In genomic region chr9:106692973-106693481, GRCm38 (mm10) we compare ENCODE assay signal across 26 mouse cellular contexts. TPM values are rescaled to one million over a fixed set of nuclear protein-coding genes. Genes with fewer than 3 reads are reported as not detected.
DNase-seq lines count a peak whose midpoint lies in the region; ATAC-seq and TF ChIP-seq lines count a peak whose summit lies in the region.
"Had no signal": no experiment of that assay in that cellular context is flagged by ENCODE, and none has a peak within 500 bp of the region (broad histone marks: within the 10 kb centered on the region; RNA-seq: fewer than 3 reads in every experiment).

No protein-coding gene starts in this region.

- no peak overlapping the region for H3K4me3 ChIP-seq in lung, embryonic 14.5 days (ENCODE audit: low read depth, low read length)
- H3K4me3 ChIP-seq in E14TG2a.4 (replicated peaks; ENCODE audit: low read length): 0 out of 2 replicates have a peak overlapping the region, but pooled peaks have one; percentile 1
- H3K4me3 ChIP-seq: heart, embryonic 10.5 days; hindbrain, embryonic 13.5 days; kidney, embryonic 15.5 days; limb, embryonic 13.5 days; liver, embryonic 13.5 days; lung, embryonic 15.5 days had no signal

- no peak overlapping the region for H3K27ac ChIP-seq in lung, embryonic 14.5 days (ENCODE audit: low read depth)
- H3K27ac ChIP-seq: heart, embryonic 10.5 days; hindbrain, embryonic 13.5 days; kidney, embryonic 15.5 days; limb, embryonic 13.5 days; liver, embryonic 13.5 days; lung, embryonic 15.5 days; macrophage had no signal

- H3K9me3 ChIP-seq in lung, embryonic 14.5 days (ENCODE audit: low read depth, low read length): no peaks in the 10 kb centered on the region
- H3K9me3 ChIP-seq in E14TG2a.4 (ENCODE audit: low read length): no peaks in the 10 kb centered on the region
- H3K9me3 ChIP-seq: heart, embryonic 10.5 days; hindbrain, embryonic 13.5 days; kidney, embryonic 15.5 days; limb, embryonic 13.5 days; liver, embryonic 13.5 days; lung, embryonic 15.5 days had no signal

- peak; percentile 44 for DNase-seq in gastrocnemius, postnatal 10 days
- DNase-seq in gastrocnemius, adult 8-10 months (ENCODE audit: low spot score in 2 of 2): no peak
- peak; percentile 6 for DNase-seq in lung, embryonic 14.5 days
- DNase-seq in lung, postnatal 25 days (ENCODE audit: low spot score): no peak
- peak; percentile 14 for DNase-seq in gastrocnemius, postnatal 25 days
- no peak for DNase-seq in adrenal gland, postnatal 4 days (ENCODE audit: low spot score in 2 of 2)
- DNase-seq: B cell, adult 2 months; embryo, embryonic 11 days; heart, postnatal 10 days; kidney, postnatal 4 days; layer of hippocampus, adult 9-11 months; liver, embryonic 13.5 days; spleen, adult 18-20 months; thymus, postnatal 4 days had no signal

- no peaks in the 10 kb centered on the region for H3K4me1 ChIP-seq in lung, embryonic 14.5 days (ENCODE audit: insufficient read depth)
- peaks cover 32% of the 10 kb centered on the region for H3K4me1 ChIP-seq in E14TG2a.4 (replicated peaks; ENCODE audit: low read depth, low read length)
- H3K4me1 ChIP-seq: heart, embryonic 10.5 days; hindbrain, embryonic 13.5 days; kidney, embryonic 15.5 days; limb, embryonic 13.5 days; liver, embryonic 13.5 days; lung, embryonic 15.5 days had no signal

- peaks cover 61% of the 10 kb centered on the region for H3K36me3 ChIP-seq in lung, embryonic 14.5 days (ENCODE audit: insufficient read depth)
- H3K36me3 ChIP-seq in E14TG2a.4 (ENCODE audit: insufficient read depth, low read length): peaks cover 67% of the 10 kb centered on the region

- WGBS in lung, embryonic 14.5 days: 90% methylated on average over 11 of the region's 11 CpGs

- H3K27me3 ChIP-seq in lung, embryonic 14.5 days (ENCODE audit: insufficient read depth, low read length): no peaks in the 10 kb centered on the region
- H3K27me3 ChIP-seq in E14TG2a.4 (ENCODE audit: insufficient read depth, low read length): no peaks in the 10 kb centered on the region
- H3K27me3 ChIP-seq: hindbrain, embryonic 13.5 days; kidney, embryonic 15.5 days; limb, embryonic 13.5 days; liver, embryonic 13.5 days; lung, embryonic 15.5 days had no signal

- H3K9ac ChIP-seq in lung, embryonic 14.5 days: no peak overlapping the region
- H3K9ac ChIP-seq: hindbrain, embryonic 13.5 days; kidney, embryonic 15.5 days; limb, embryonic 13.5 days; liver, embryonic 13.5 days; lung, embryonic 15.5 days had no signal

- no peak; the same call in 1 of the 2 replicates for ATAC-seq in lung, embryonic 14.5 days (ENCODE audit: insufficient read depth)
- ATAC-seq: intestine, postnatal 0 days had no signal

- H3K4me2 ChIP-seq in lung, embryonic 14.5 days: no peak overlapping the region
- H3K4me2 ChIP-seq: hindbrain, embryonic 13.5 days; kidney, embryonic 15.5 days; limb, embryonic 13.5 days; liver, embryonic 13.5 days; lung, embryonic 15.5 days; midbrain, embryonic 11.5 days had no signal

- no peak for TF ChIP-seq CTCF in lung, embryonic 14.5 days (IDR thresholded peaks at IDR 0.05; ENCODE audit: low read depth)
- no peak for TF ChIP-seq CTCF in E14TG2a.4 (conservative IDR thresholded peaks at IDR 0.05; ENCODE audit: low read length)

RNA-seq across cellular contexts. Expression of gene Tex264, which starts 7.3 kb away (rescaled TPM):
- 10 to 100 TPM; 18.9 to 21.7 TPM for total RNA-seq in gastrocnemius, postnatal 10 days (2021)
- total RNA-seq in gastrocnemius, adult 8-10 months (2022): 10 to 100 TPM; 28.1 to 37.7 (median 33.5) TPM
- 41.3 and 47.8 TPM in 2 replicates for polyA plus RNA-seq in lung, embryonic 14.5 days (2014; fragmentation: Nextera tagmentation; extraction: Ambion mirVana)
- 10 to 100 TPM; 24.3 to 28.8 TPM for total RNA-seq in gastrocnemius, postnatal 25 days (2021)
- total RNA-seq in adrenal gland, postnatal 4 days (2021): 10 to 100 TPM; 71.2 to 78.9 TPM

RNA-seq across cellular contexts. Expression of gene Grm2, which starts 37.1 kb away (rescaled TPM):
- total RNA-seq in gastrocnemius, postnatal 10 days (2021): under 1 TPM in 1 of 2 experiments, not detected in 1; 0.09 TPM
- total RNA-seq in gastrocnemius, adult 8-10 months (2022): not detected
- not detected in 2 replicates for polyA plus RNA-seq in lung, embryonic 14.5 days (2014; fragmentation: Nextera tagmentation; extraction: Ambion mirVana)
- total RNA-seq in gastrocnemius, postnatal 25 days (2021): not detected
- under 1 TPM in 1 of 2 experiments, not detected in 1; 0.37 TPM for total RNA-seq in adrenal gland, postnatal 4 days (2021)
- total RNA-seq: gastrocnemius, postnatal 36 days; heart, postnatal 10 days; monocyte, adult 5-6 weeks; neutrophil, adult 5-6 weeks had no signal
- polyA plus RNA-seq: intestine, postnatal 0 days; kidney, embryonic 15.5 days; limb, embryonic 13.5 days; liver, embryonic 13.5 days; macrophage had no signal

Comparison
In these comparisons a context has a peak if more than half of its experiments do, and no peak if none do; other contexts are left out.
1. DNase-seq: peak in gastrocnemius, postnatal 10 days (single experiment), lung, embryonic 14.5 days (single experiment) and gastrocnemius, postnatal 25 days (single experiment); none in gastrocnemius, adult 8-10 months (0 of 2), lung, postnatal 25 days (single experiment) and adrenal gland, postnatal 4 days (0 of 2).